Mouse (Mus musculus): Measurements from ENCODE around the gene Olfr488. TPM values are rescaled to one million over a fixed set of nuclear protein-coding genes. Genes with fewer than 3 reads are reported as not detected.
"Not testable (repeated sequence)": the region's sequence is repeated elsewhere in the genome, so short reads cannot be mapped to it uniquely, and the experiment has no call there.

Olfr488 gene
- polyA plus RNA-seq (2012; rRNA removed) = not detected in 2 replicates

- no peak for DNase-seq (ENCODE audit: extremely low spot score in 1 of 2, low spot score in 1 of 2)
Measured at GRCm38 (mm10) chr7:108258247-108258646, at the start of gene Olfr488. TSS of gene Olfr488 (minus strand) at chr7:108258347.

GRCm38 (mm10) chr7:108288834-108289233 lies 30.7 kb upstream of the Olfr488 start, which contains the start of gene Olfr490:
TSS of gene Olfr490 (minus strand) at chr7:108288934.
- no peak for DNase-seq (ENCODE audit: extremely low spot score in 1 of 2, low spot score in 1 of 2)

- no peak for DNase-seq (ENCODE audit: extremely low spot score in 1 of 2, low spot score in 1 of 2)
Measured at GRCm38 (mm10) chr7:108233551-108233950, 24.6 kb downstream of the Olfr488 start.

GRCm38 (mm10) chr7:108214536-108214935 lies 43.6 kb downstream of the Olfr488 start, which contains the start of gene Olfr487:
TSS of gene Olfr487 (minus strand) at chr7:108214636.
- DNase-seq (ENCODE audit: extremely low spot score in 1 of 2, low spot score in 1 of 2) = not testable (repeated sequence)

Other genes with a start within 250 kb of the Olfr488 start
- gene Olfr478, start 224.4 kb downstream of the Olfr488 start, polyA plus RNA-seq (2012; rRNA removed) = not detected in 2 replicates
- not detected in 2 replicates for gene Olfr479, start 207.7 kb downstream of the Olfr488 start, polyA plus RNA-seq (2012; rRNA removed)
- gene Olfr480, start 191.0 kb downstream of the Olfr488 start, polyA plus RNA-seq (2012; rRNA removed) = not detected in 2 replicates
- gene Olfr481, start 178.5 kb downstream of the Olfr488 start, polyA plus RNA-seq (2012; rRNA removed) = not detected in 2 replicates
- gene Olfr482, start 160.8 kb downstream of the Olfr488 start, polyA plus RNA-seq (2012; rRNA removed) = 0.04 TPM in 1 of 2 replicates, not detected in the other
- not detected in 2 replicates for gene Olfr483, start 157.5 kb downstream of the Olfr488 start, polyA plus RNA-seq (2012; rRNA removed)
- gene Olfr484, start 130.9 kb downstream of the Olfr488 start, polyA plus RNA-seq (2012; rRNA removed) = not detected in 2 replicates
- not detected in 2 replicates for gene Olfr485, start 98.5 kb downstream of the Olfr488 start, polyA plus RNA-seq (2012; rRNA removed)
- not detected in 2 replicates for gene Olfr486, start 85.6 kb downstream of the Olfr488 start, polyA plus RNA-seq (2012; rRNA removed)
- gene Olfr487, start 43.7 kb downstream of the Olfr488 start, polyA plus RNA-seq (2012; rRNA removed) = not detected in 2 replicates
- gene Olfr490, start 30.6 kb upstream of the Olfr488 start, polyA plus RNA-seq (2012; rRNA removed) = not detected in 2 replicates
- gene Olfr491, start 55.1 kb upstream of the Olfr488 start, polyA plus RNA-seq (2012; rRNA removed) = not detected in 2 replicates
- gene Olfr492, start 65.3 kb upstream of the Olfr488 start, polyA plus RNA-seq (2012; rRNA removed) = not detected in 2 replicates
- not detected in 2 replicates for gene Olfr493, start 88.6 kb upstream of the Olfr488 start, polyA plus RNA-seq (2012; rRNA removed)
- gene Olfr494, start 107.0 kb upstream of the Olfr488 start, polyA plus RNA-seq (2012; rRNA removed) = not detected in 2 replicates
- not detected in 2 replicates for gene Olfr495, start 134.8 kb upstream of the Olfr488 start, polyA plus RNA-seq (2012; rRNA removed)
- not detected in 2 replicates for gene Olfr497, start 162.1 kb upstream of the Olfr488 start, polyA plus RNA-seq (2012; rRNA removed)
- not detected in 2 replicates for gene Olfr498, start 207.0 kb upstream of the Olfr488 start, polyA plus RNA-seq (2012; rRNA removed)